Mouse (Mus musculus) liver (tissue): ENCODE data around the gene Zfp593.

Experiments used
- DNase-seq: peaks from one replicate; pipeline ENCODE4 v3.0.0-alpha.2; 2020; ENCODE audit warnings: mixed read lengths

Gene Zfp593

GRCm38 (mm10) chr4:134256407-134257197 is 11.2 kb upstream of the Zfp593 start:
- no peak for DNase-seq

- DNase-seq, result no peak
Observed at GRCm38 (mm10) chr4:134255854-134256253, 10.5 kb upstream of the Zfp593 start.

- no peak for DNase-seq
Observed at GRCm38 (mm10) chr4:134254835-134255234, 9.4 kb upstream of the Zfp593 start.

GRCm38 (mm10) chr4:134253722-134254324 is 8.4 kb upstream of the Zfp593 start, which contains the start of gene Grrp1:
Gene Grrp1, minus strand, starts transcription at chr4:134254106.
- no peak for DNase-seq

GRCm38 (mm10) chr4:134252911-134253721 is 7.7 kb upstream of the Zfp593 start:
- no peak for DNase-seq

- DNase-seq, result no peak
Observed at GRCm38 (mm10) chr4:134252131-134252910, 6.9 kb upstream of the Zfp593 start.

- peak; percentile 36 for DNase-seq
Observed at GRCm38 (mm10) chr4:134251241-134252130, 6.1 kb upstream of the Zfp593 start.

GRCm38 (mm10) chr4:134250930-134251240 is 5.5 kb upstream of the Zfp593 start:
- no peak for DNase-seq

GRCm38 (mm10) chr4:134250116-134250929 is 4.9 kb upstream of the Zfp593 start:
- DNase-seq, result no peak

- peak; percentile 67 for DNase-seq
Observed at GRCm38 (mm10) chr4:134249651-134250050, 4.3 kb upstream of the Zfp593 start.

GRCm38 (mm10) chr4:134246719-134247258 is 1.4 kb upstream of the Zfp593 start, which contains the start of gene Gm30191:
Gene Gm30191, plus strand, starts transcription at chr4:134246935.
- DNase-seq, result no peak

GRCm38 (mm10) chr4:134246256-134246655 is 864 bp upstream of the Zfp593 start:
- no peak for DNase-seq

GRCm38 (mm10) chr4:134243516-134244250 is 1.7 kb downstream of the Zfp593 start, which contains the start of gene E130218I03Rik:
Gene E130218I03Rik, plus strand, starts transcription at chr4:134243662.
- no peak for DNase-seq

GRCm38 (mm10) chr4:134238686-134239085 is 6.7 kb downstream of the Zfp593 start:
- DNase-seq, result no peak

GRCm38 (mm10) chr4:134238279-134238651 is 7.1 kb downstream of the Zfp593 start, which contains the start of gene Cnksr1:
Gene Cnksr1, minus strand, starts transcription at chr4:134238399.
- no peak for DNase-seq

GRCm38 (mm10) chr4:134237582-134238278 is 7.7 kb downstream of the Zfp593 start:
- no peak for DNase-seq

GRCm38 (mm10) chr4:134234876-134235275 is 10.5 kb downstream of the Zfp593 start:
- DNase-seq, result no peak

GRCm38 (mm10) chr4:134230431-134230830 is 15.0 kb downstream of the Zfp593 start:
- no peak for DNase-seq

GRCm38 (mm10) chr4:134227194-134227593 is 18.2 kb downstream of the Zfp593 start, which contains the start of gene Catsper4:
Gene Catsper4, minus strand, starts transcription at chr4:134227383.
- no peak for DNase-seq
